Mouse (Mus musculus): Measurements from ENCODE around the gene Mtch1. TPM values are rescaled to one million over a fixed set of nuclear protein-coding genes. Genes with fewer than 3 reads are reported as not detected.
"Not testable (repeated sequence)": the region's sequence is repeated elsewhere in the genome, so short reads cannot be mapped to it uniquely, and the experiment has no call there.

Gene Mtch1
- total and polyA plus RNA-seq, 3 experiments: 143 to 233 (median 147) TPM

GRCm38 (mm10) chr17:29318731-29319250, 28.9 kb downstream of the Mtch1 start:
- Histone ChIP-seq H3K9ac (ENCODE audit: control insufficient read depth, low read depth, low read length, poor library complexity, severe bottlenecking) (peak overlapping the region; percentile 20; the same call in 1 of the 2 replicates), H3K36me3 (ENCODE audit: control insufficient read depth in 1 of 2, insufficient read depth in 2 of 2, low read length in 2 of 2) (peaks cover 0 to 23% of the 10 kb centered on the region in 2 experiments; a peak in 2 of 4 replicates), H3K4me3 (ENCODE audit: control insufficient read depth in 1 of 2, insufficient read depth in 1 of 2, low read depth in 2 of 2, low read length in 2 of 2) (no peak overlapping the region; a peak in 1 of 4 replicates), H3K4me1 (ENCODE audit: control insufficient read depth in 1 of 2, insufficient read depth in 2 of 2, low read length in 2 of 2) (peaks cover 7 to 32% of the 10 kb centered on the region in 2 experiments; a peak in 3 of 4 replicates), H3K27me3 (ENCODE audit: control insufficient read depth in 1 of 2, insufficient read depth in 2 of 2, low read length in 2 of 2) (no peaks in the 10 kb centered on the region), H3K9me3 (replicated peaks; ENCODE audit: insufficient read depth, low read length) (no peaks in the 10 kb centered on the region), H3K79me2 (ENCODE audit: control insufficient read depth, insufficient read depth, low read length, poor library complexity) (no peaks in the 10 kb centered on the region), H3K27ac (ENCODE audit: control insufficient read depth, low read depth, low read length) (peak overlapping the region; percentile 5; the same call in 1 of the 2 replicates)
- TF ChIP-seq RCOR1 (IDR thresholded peaks at IDR 0.05; ENCODE audit: low read depth, low read length): no peak
- TF ChIP-seq TAL1 (IDR thresholded peaks at IDR 0.05; ENCODE audit: low read length): no peak
- peak; percentile 19; the same call in 1 of the 2 replicates for TF ChIP-seq ELF1 (IDR thresholded peaks at IDR 0.05; ENCODE audit: low read depth, low read length)
- TF ChIP-seq MXI1 (IDR thresholded peaks at IDR 0.05; ENCODE audit: low read depth, low read length): no peak
- DNase-seq (ENCODE audit: low read depth, low spot score): peak; percentile 67

- Histone ChIP-seq H3K4me1 (ENCODE audit: control insufficient read depth in 1 of 2, insufficient read depth in 2 of 2, low read length in 2 of 2) (peaks cover 7 to 22% of the 10 kb centered on the region in 2 experiments; a peak in 3 of 4 replicates), H3K9ac (ENCODE audit: control insufficient read depth, low read depth, low read length, poor library complexity, severe bottlenecking) (peak within 1 kb of the TSS; percentile 4; the same call in 1 of the 2 replicates), H3K36me3 (ENCODE audit: control insufficient read depth in 1 of 2, insufficient read depth in 2 of 2, low read length in 2 of 2) (peaks cover 0 to 16% of the 10 kb centered on the region in 2 experiments; a peak in 2 of 4 replicates)
- DNase-seq (ENCODE audit: low read depth, low spot score); H3K4me3 ChIP-seq (ENCODE audit: control insufficient read depth in 1 of 2, insufficient read depth in 1 of 2, low read depth in 2 of 2, low read length in 2 of 2); H3K79me2 ChIP-seq (ENCODE audit: control insufficient read depth, insufficient read depth, low read length, poor library complexity); H3K27ac ChIP-seq (ENCODE audit: control insufficient read depth, low read depth, low read length); H3K9me3 ChIP-seq (replicated peaks; ENCODE audit: insufficient read depth, low read length); H3K27me3 ChIP-seq (ENCODE audit: control insufficient read depth in 1 of 2, insufficient read depth in 2 of 2, low read length in 2 of 2): not testable (repeated sequence)
These were observed 30.4 kb downstream of the Mtch1 start, which contains the start of gene Pi16 for GRCm38 (mm10) chr17:29317380-29317779. TSS of gene Pi16 (plus strand) at chr17:29317680.

GRCm38 (mm10) chr17:29316891-29317290, 30.8 kb downstream of the Mtch1 start:
- H3K27ac ChIP-seq (ENCODE audit: control insufficient read depth, low read depth, low read length): no peak overlapping the region
- H3K4me3 ChIP-seq (ENCODE audit: control insufficient read depth in 1 of 2, insufficient read depth in 1 of 2, low read depth in 2 of 2, low read length in 2 of 2): no peak overlapping the region
- H3K79me2 ChIP-seq (ENCODE audit: control insufficient read depth, insufficient read depth, low read length, poor library complexity): no peaks in the 10 kb centered on the region
- H3K36me3 ChIP-seq (ENCODE audit: control insufficient read depth in 1 of 2, insufficient read depth in 2 of 2, low read length in 2 of 2): peaks cover 0 to 16% of the 10 kb centered on the region in 2 experiments; a peak in 2 of 4 replicates
- no peak for DNase-seq (ENCODE audit: low read depth, low spot score)
- H3K4me1 ChIP-seq (ENCODE audit: control insufficient read depth in 1 of 2, insufficient read depth in 2 of 2, low read length in 2 of 2): peaks cover 7 to 22% of the 10 kb centered on the region in 2 experiments; a peak in 3 of 4 replicates
- no peak overlapping the region for H3K9ac ChIP-seq (ENCODE audit: control insufficient read depth, low read depth, low read length, poor library complexity, severe bottlenecking)
- H3K27me3 ChIP-seq (ENCODE audit: control insufficient read depth in 1 of 2, insufficient read depth in 2 of 2, low read length in 2 of 2): no peaks in the 10 kb centered on the region
- TF ChIP-seq MAX (IDR thresholded peaks at IDR 0.05; ENCODE audit: low read length): no peak
- no peak for TF ChIP-seq RAD21 (IDR thresholded peaks at IDR 0.05; ENCODE audit: low read depth, low read length)
- no peak for TF ChIP-seq ZMIZ1 (IDR thresholded peaks at IDR 0.05; ENCODE audit: low read depth, low read length)
- TF ChIP-seq POLR2A (IDR thresholded peaks at IDR 0.05; ENCODE audit: control insufficient read depth in 1 of 2, insufficient read depth in 1 of 2, low read depth in 1 of 2, low read length in 2 of 2, poor library complexity in 1 of 2): no peak
- no peak for TF ChIP-seq NRF1 (IDR thresholded peaks at IDR 0.05; ENCODE audit: insufficient read depth, low read depth, low read length, poor library complexity, severe bottlenecking)
- TF ChIP-seq MYB (IDR thresholded peaks at IDR 0.05; ENCODE audit: low read depth, low read length): no peak
- no peak for TF ChIP-seq USF2 (IDR thresholded peaks at IDR 0.05; ENCODE audit: borderline replicate concordance in 1 of 2, insufficient read depth in 1 of 2, low read depth in 1 of 2, low read length in 2 of 2)
- TF ChIP-seq SIN3A (IDR thresholded peaks at IDR 0.05; ENCODE audit: low read length): no peak
- no peak for TF ChIP-seq BHLHE40 (IDR thresholded peaks at IDR 0.05; ENCODE audit: borderline replicate concordance, low read depth, low read length)
- no peak for TF ChIP-seq MAFK (IDR thresholded peaks at IDR 0.05; ENCODE audit: borderline replicate concordance, low read depth, low read length)
- no peak for TF ChIP-seq ETS1 (IDR thresholded peaks at IDR 0.05; ENCODE audit: low read depth, low read length)
- TF ChIP-seq RCOR1 (IDR thresholded peaks at IDR 0.05; ENCODE audit: low read depth, low read length): no peak
- H3K9me3 ChIP-seq (replicated peaks; ENCODE audit: insufficient read depth, low read length): no peaks in the 10 kb centered on the region
